In the genomic region with DNA sequence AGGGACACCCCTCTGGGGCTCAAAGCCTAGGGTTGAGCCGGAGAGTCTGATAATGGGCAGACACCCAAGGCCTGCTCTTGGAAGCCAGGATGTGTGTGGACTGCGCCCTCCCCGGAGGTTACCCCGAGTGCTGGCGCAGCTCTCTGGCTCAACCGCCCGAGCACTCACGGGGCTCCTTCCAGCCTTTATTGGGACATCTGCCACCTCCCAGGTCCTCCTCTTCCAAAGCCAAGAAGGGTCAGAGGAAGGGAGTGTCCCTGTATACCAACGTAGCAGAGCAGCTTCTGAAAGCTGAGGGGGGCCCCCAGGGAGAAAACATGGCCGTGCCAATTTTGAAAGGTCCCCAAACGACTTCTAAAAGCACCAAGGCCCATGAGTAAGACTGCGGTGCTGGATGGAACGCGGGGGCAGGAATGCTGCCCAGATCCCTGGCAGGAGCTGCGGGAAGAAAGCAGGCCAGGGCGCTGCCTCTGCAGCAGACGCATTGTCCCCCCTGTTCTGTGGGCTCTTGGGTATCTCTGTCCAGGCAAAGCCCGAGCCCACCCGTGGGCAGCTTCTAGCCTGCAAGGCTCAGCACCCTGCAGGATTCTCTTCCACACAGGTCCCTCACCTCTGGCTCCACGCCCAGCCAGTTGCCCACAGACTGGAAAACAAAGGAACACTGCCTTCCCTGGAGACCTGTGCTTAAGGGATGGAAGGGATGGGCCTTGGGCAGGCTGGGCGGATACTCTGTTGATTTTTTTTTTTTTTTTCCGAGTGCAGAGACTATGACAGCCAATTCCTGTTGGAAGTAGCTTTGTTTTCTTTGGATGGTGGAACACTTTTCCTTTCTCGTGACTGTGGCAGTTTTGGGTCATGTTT, we compare ENCODE assay signal across 7 mouse cellular contexts. TPM values are rescaled to one million over a fixed set of nuclear protein-coding genes. Genes with fewer than 3 reads are reported as not detected.
DNase-seq lines count a peak whose midpoint lies in the region; ATAC-seq lines count a peak whose summit lies in the region.

No protein-coding gene starts in this region.

- H3K36me3 ChIP-seq in limb, embryonic 13.5 days, result no peaks in the 10 kb centered on the region

- 0 out of 2 replicates have a peak overlapping the region, but pooled peaks have one; percentile 31 for H3K9ac ChIP-seq in limb, embryonic 13.5 days

- H3K4me3 ChIP-seq in limb, embryonic 13.5 days, result no peak overlapping the region

- ATAC-seq in limb, embryonic 13.5 days (ENCODE audit: low FRiP score, low read depth), result no peak

- 73% methylated on average over 23 of the region's 23 CpGs for WGBS in limb, embryonic 13.5 days

- H3K4me2 ChIP-seq in limb, embryonic 13.5 days (replicated peaks), result no peak overlapping the region

- peaks cover 9% of the 10 kb centered on the region for H3K4me1 ChIP-seq in limb, embryonic 13.5 days

- DNase-seq in adipocyte (ENCODE audit: low spot score), result peak; percentile 99
- peak; percentile 87 for DNase-seq in cerebellum, adult 9-11 months
- DNase-seq in gastrocnemius, postnatal 25 days, result peak; percentile 87
- DNase-seq in kidney, adult 8-10 months, result peak; percentile 79 to 80
- DNase-seq in right cerebral cortex, postnatal 14 days, result peak; percentile 30
- DNase-seq in spleen, postnatal 4 days (ENCODE audit: low spot score in 2 of 2), result no peak

- H3K9me3 ChIP-seq in limb, embryonic 13.5 days, result no peaks in the 10 kb centered on the region

- no peak overlapping the region for H3K27ac ChIP-seq in limb, embryonic 13.5 days

- H3K27me3 ChIP-seq in limb, embryonic 13.5 days, result no peaks in the 10 kb centered on the region

RNA-seq across cellular contexts. Expression of gene Cyb5b, which starts 55.5 kb away (rescaled TPM):
- 10 to 100 TPM; 26.7 to 29.0 TPM for total RNA-seq in gastrocnemius, postnatal 25 days (2021)
- 71.9 and 77.0 TPM in 2 replicates for polyA plus RNA-seq in limb, embryonic 13.5 days (2015; fragmentation: Nextera tagmentation; extraction: Ambion mirVana)

Comparison
In these comparisons a context has a peak if more than half of its experiments do, and no peak if none do; other contexts are left out.
1. DNase-seq: peak in adipocyte (single experiment), cerebellum, adult 9-11 months (single experiment), gastrocnemius, postnatal 25 days (single experiment), kidney, adult 8-10 months (2 of 2) and right cerebral cortex, postnatal 14 days (single experiment); none in spleen, postnatal 4 days (0 of 2).